Mouse (Mus musculus) lung, embryonic 16.5 days (tissue): ENCODE results near the gene Cntn5. TPM values are rescaled to one million over a fixed set of nuclear protein-coding genes. Genes with fewer than 3 reads are reported as not detected.

ENCODE experiments used
- ATAC-seq: fragments of 200-750 bp; cut with Nextera tagmentation; 2 replicates; pipeline ENCODE4 v1.8.0; 2017; ENCODE audit warnings: low read depth, mild to moderate bottlenecking, moderate library complexity
- H3K27ac ChIP-seq: fragments of 300-500 bp; sonication (generic); 2 replicates; pipeline ENCODE4 v1.5.1; 2014; ENCODE audit warnings: mild to moderate bottlenecking, control low read depth, low read length
- H3K27me3 ChIP-seq: fragments of 300-500 bp; sonication (generic); 2 replicates; pipeline ENCODE4 v1.6.1; 2014; ENCODE audit warnings: low read depth, low read length, mixed read lengths; ENCODE audit not compliant: control insufficient read depth, insufficient read depth
- H3K36me3 ChIP-seq: fragments of 300-500 bp; sonication (generic); 2 replicates; pipeline ENCODE4 v1.6.1; 2014; ENCODE audit warnings: low read length; ENCODE audit not compliant: control insufficient read depth, insufficient read depth
- H3K4me1 ChIP-seq: fragments of 300-500 bp; sonication (generic); replicated peaks from 2 replicates; pipeline ENCODE4 v1.6.1; 2014; ENCODE audit warnings: low read length, mixed read lengths; ENCODE audit not compliant: control insufficient read depth, insufficient read depth
- H3K4me2 ChIP-seq: fragments of 300-500 bp; sonication (generic); 2 replicates; pipeline ENCODE4 v1.6.1; 2014; ENCODE audit warnings: low read depth, low read length, control low read depth
- H3K4me3 ChIP-seq: fragments of 300-500 bp; sonication (generic); 2 replicates; pipeline ENCODE4 v1.5.1; 2014; ENCODE audit warnings: mild to moderate bottlenecking, low read length, control low read depth
- H3K9ac ChIP-seq: fragments of 300-500 bp; sonication (generic); 2 replicates; pipeline ENCODE4 v1.6.1; 2014; ENCODE audit warnings: low read length, control low read depth
- H3K9me3 ChIP-seq: fragments of 300-500 bp; sonication (generic); 2 replicates; pipeline ENCODE4 v1.6.1; 2016; ENCODE audit warnings: low read length; ENCODE audit not compliant: control insufficient read depth
- WGBS: fragments of 180-500 bp; shearing (Covaris S2); extraction: QIAGEN DNeasy Blood & Tissue Kit; methylation state at CpG from one replicate; pipeline ENCODE4 v1.1.7; 2014; 5-methylcytosine and 5-hydroxymethylcytosine counted together
- polyA plus RNA-seq: library from polyadenylated mRNA; unstranded; fragments of >200 nt; fragmentation: Nextera tagmentation; extraction: Ambion mirVana; gene quantifications from 2 replicates; pipeline ENCODE4 v1.2.1, GENCODE M21; 2015

The Cntn5 gene
- polyA plus RNA-seq, 1 experiment from 2014 or later = 0.69 TPM

- H3K36me3 ChIP-seq = no peaks in the 10 kb centered on the region
- no peak overlapping the region for H3K27ac ChIP-seq
- no peaks in the 10 kb centered on the region for H3K27me3 ChIP-seq
- 59% methylated on average over 3 of the region's 3 CpGs for WGBS
- no peak for ATAC-seq
- H3K4me1 ChIP-seq = no peaks in the 10 kb centered on the region
- H3K4me3 ChIP-seq = no peak overlapping the region
- H3K9me3 ChIP-seq = no peaks in the 10 kb centered on the region
- no peak overlapping the region for H3K9ac ChIP-seq
- H3K4me2 ChIP-seq = no peak overlapping the region
Measured at GRCm38 (mm10) chr9:9696636-9697035, 1207.9 kb downstream of the Cntn5 start.

GRCm38 (mm10) chr9:9682348-9682884, 1222.2 kb downstream of the Cntn5 start:
- Histone ChIP-seq H3K9me3 (no peaks in the 10 kb centered on the region), H3K4me1 (no peaks in the 10 kb centered on the region), H3K9ac (no peak overlapping the region), H3K27ac (no peak overlapping the region), H3K36me3 (no peaks in the 10 kb centered on the region), H3K4me3 (no peak overlapping the region), H3K27me3 (no peaks in the 10 kb centered on the region), H3K4me2 (no peak overlapping the region)
- 55% methylated on average over 5 of the region's 5 CpGs for WGBS
- ATAC-seq = no peak

DNA sequence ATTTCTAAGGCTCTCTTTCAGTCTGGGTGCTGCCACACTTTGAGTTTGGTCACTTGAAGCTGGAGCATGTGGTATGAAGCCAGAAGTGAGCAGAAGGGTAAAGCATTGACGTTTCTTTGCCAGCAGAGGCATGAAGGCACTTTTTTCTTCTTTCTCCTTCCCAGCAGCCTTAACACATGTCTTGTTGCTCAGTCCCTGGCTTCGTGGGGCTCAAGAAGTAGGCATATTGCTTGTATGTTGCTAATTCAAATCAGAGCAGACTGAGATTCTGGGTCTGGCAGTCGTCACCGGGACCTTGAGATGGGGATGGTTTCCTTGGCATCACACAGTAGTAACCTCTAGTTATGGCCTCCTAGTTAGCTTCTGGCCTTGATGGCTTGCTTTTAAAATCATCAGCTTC, 1228.5 kb downstream of the Cntn5 start:
- no peaks in the 10 kb centered on the region for H3K4me1 ChIP-seq
- H3K9ac ChIP-seq = no peak overlapping the region
- H3K27me3 ChIP-seq = no peaks in the 10 kb centered on the region
- H3K27ac ChIP-seq = no peak overlapping the region
- no peak for ATAC-seq
- WGBS = 76% methylated on average over 4 of the region's 4 CpGs
- no peaks in the 10 kb centered on the region for H3K36me3 ChIP-seq
- no peak overlapping the region for H3K4me3 ChIP-seq
- no peak overlapping the region for H3K4me2 ChIP-seq
- no peaks in the 10 kb centered on the region for H3K9me3 ChIP-seq

GRCm38 (mm10) chr9:9674531-9674930, 1230.0 kb downstream of the Cntn5 start:
- H3K36me3 ChIP-seq = no peaks in the 10 kb centered on the region
- H3K9ac ChIP-seq = no peak overlapping the region
- H3K9me3 ChIP-seq = no peaks in the 10 kb centered on the region
- no peak overlapping the region for H3K27ac ChIP-seq
- ATAC-seq = no peak
- no peak overlapping the region for H3K4me2 ChIP-seq
- WGBS = 83% methylated on average over 5 of the region's 5 CpGs
- H3K4me1 ChIP-seq = no peaks in the 10 kb centered on the region
- no peak overlapping the region for H3K4me3 ChIP-seq
- H3K27me3 ChIP-seq = no peaks in the 10 kb centered on the region

- Histone ChIP-seq H3K27ac (no peak overlapping the region), H3K4me2 (no peak overlapping the region), H3K9me3 (no peaks in the 10 kb centered on the region), H3K27me3 (no peaks in the 10 kb centered on the region), H3K4me1 (no peaks in the 10 kb centered on the region), H3K9ac (no peak overlapping the region), H3K4me3 (no peak overlapping the region), H3K36me3 (no peaks in the 10 kb centered on the region)
- no peak for ATAC-seq
- 4% methylated on average over 13 of the region's 13 CpGs for WGBS
Measured at GRCm38 (mm10) chr9:9673277-9674049, 1231.1 kb downstream of the Cntn5 start.

DNA sequence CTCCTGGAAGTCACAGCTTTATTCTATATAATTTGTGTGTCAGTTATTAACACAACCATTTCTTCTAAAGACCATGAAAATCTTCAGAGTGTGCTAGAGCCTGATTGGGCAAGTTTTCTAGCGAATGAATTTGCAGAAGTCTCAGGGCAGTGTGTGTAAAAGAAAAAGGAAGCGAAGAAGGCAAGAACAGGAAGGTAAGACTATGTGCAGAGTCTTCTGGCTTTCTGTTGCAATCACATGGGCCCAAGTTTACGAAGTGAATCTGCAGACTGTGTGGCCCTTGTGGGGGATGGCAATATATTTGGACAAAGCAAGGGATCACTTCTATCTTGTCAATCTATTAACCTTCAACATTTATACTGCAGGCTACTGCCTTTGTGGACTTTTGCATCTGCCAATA, 1251.1 kb downstream of the Cntn5 start:
- Histone ChIP-seq H3K9me3 (no peaks in the 10 kb centered on the region), H3K36me3 (no peaks in the 10 kb centered on the region), H3K4me1 (no peaks in the 10 kb centered on the region), H3K27ac (no peak overlapping the region), H3K4me3 (no peak overlapping the region), H3K27me3 (no peaks in the 10 kb centered on the region), H3K9ac (no peak overlapping the region), H3K4me2 (no peak overlapping the region)
- 80% methylated on average over 3 of the region's 3 CpGs for WGBS
- no peak for ATAC-seq

DNA sequence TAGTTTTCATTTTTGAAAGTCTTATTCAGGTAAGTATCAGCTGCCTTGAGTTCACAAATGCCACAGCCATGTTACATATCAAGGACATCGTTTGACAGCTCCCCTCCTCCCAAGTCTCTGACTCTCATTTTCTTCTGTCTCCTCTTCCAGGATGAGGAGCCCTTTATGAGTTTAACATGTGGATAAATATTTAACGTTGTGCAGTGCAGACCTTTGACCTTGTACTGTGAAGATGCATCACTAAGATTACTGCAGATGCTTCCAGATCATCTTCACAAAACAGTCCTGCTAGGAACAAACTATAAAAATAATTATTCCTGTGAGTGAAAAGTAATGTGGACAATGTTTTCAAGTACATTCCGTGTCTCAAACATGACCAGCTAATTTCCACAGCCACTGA, 1257.2 kb downstream of the Cntn5 start:
- no peak overlapping the region for H3K27ac ChIP-seq
- no peak overlapping the region for H3K4me2 ChIP-seq
- no peaks in the 10 kb centered on the region for H3K4me1 ChIP-seq
- WGBS = 54% methylated on average over 3 of the region's 3 CpGs
- H3K27me3 ChIP-seq = no peaks in the 10 kb centered on the region
- H3K36me3 ChIP-seq = no peaks in the 10 kb centered on the region
- H3K4me3 ChIP-seq = no peak overlapping the region
- no peak for ATAC-seq
- no peaks in the 10 kb centered on the region for H3K9me3 ChIP-seq
- no peak overlapping the region for H3K9ac ChIP-seq

DNA sequence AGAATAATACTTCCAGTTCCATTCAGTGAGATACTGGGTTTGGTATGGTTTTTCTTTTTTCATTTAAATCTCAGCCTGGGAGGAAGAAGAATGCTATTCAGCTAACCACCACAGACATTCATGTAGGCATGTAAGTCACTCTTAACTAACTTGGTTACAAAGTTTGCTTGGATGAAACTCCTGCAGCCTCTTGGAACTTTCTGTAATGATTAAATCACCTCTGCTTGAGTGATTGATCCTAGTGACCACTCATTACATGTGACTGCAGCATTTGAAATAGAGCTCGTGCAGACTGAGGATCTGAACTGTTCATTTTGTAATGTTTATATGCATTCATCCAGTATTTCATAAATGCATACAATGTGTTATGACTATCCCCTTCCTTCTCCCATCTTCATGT, 1258.3 kb downstream of the Cntn5 start:
- no peak overlapping the region for H3K4me2 ChIP-seq
- H3K4me3 ChIP-seq = no peak overlapping the region
- WGBS = 62% methylated on average over 1 of the region's 1 CpGs
- H3K27me3 ChIP-seq = no peaks in the 10 kb centered on the region
- H3K9me3 ChIP-seq = no peaks in the 10 kb centered on the region
- no peaks in the 10 kb centered on the region for H3K36me3 ChIP-seq
- ATAC-seq = no peak
- no peak overlapping the region for H3K27ac ChIP-seq
- no peaks in the 10 kb centered on the region for H3K4me1 ChIP-seq
- no peak overlapping the region for H3K9ac ChIP-seq
